Mouse (Mus musculus): ENCODE data around the gene Spcs1. TPM values are rescaled to one million over a fixed set of nuclear protein-coding genes. Genes with fewer than 3 reads are reported as not detected.

Gene Spcs1
- polyA plus RNA-seq, 1 experiment from 2014 or later: 355 TPM

DNA sequence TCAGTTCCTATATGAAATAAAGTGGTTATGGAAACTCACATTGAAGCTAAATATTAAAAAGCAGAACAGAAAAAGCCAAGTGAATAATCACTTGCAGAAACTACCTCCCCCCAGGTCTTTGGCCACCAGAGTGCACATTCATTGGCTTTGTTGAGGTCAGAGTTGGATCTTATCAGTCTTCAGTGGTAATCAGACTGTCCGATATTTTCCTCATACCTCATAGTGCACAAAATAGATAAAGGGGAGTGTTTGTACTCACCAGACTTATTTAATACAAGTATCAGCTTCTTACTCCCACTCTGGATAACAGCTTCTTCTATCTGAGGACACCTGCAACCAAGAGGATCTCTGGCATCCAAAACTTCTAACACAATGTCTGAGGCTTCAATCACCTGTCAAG, 14.6 kb upstream of the Spcs1 start:
- no peak overlapping the region for H3K27ac ChIP-seq (ENCODE audit: low read depth, low read length)
- no peak overlapping the region for H3K4me3 ChIP-seq (ENCODE audit: low read length)
- peaks cover 18% of the 10 kb centered on the region for H3K4me1 ChIP-seq (ENCODE audit: control insufficient read depth, insufficient read depth, low read depth, low read length)
- no peak overlapping the region for H3K4me2 ChIP-seq (ENCODE audit: low read length)
- no peaks in the 10 kb centered on the region for H3K27me3 ChIP-seq (replicated peaks; ENCODE audit: control insufficient read depth, insufficient read depth, low read length)
- WGBS: 91% methylated on average over 1 of the region's 1 CpGs
- H3K9ac ChIP-seq (ENCODE audit: low read depth, low read length): no peak overlapping the region
- ATAC-seq: no peak
- H3K36me3 ChIP-seq (ENCODE audit: control insufficient read depth, insufficient read depth, low read length): peaks cover 42% of the 10 kb centered on the region
- no peaks in the 10 kb centered on the region for H3K9me3 ChIP-seq (ENCODE audit: control insufficient read depth, low read length)

DNA sequence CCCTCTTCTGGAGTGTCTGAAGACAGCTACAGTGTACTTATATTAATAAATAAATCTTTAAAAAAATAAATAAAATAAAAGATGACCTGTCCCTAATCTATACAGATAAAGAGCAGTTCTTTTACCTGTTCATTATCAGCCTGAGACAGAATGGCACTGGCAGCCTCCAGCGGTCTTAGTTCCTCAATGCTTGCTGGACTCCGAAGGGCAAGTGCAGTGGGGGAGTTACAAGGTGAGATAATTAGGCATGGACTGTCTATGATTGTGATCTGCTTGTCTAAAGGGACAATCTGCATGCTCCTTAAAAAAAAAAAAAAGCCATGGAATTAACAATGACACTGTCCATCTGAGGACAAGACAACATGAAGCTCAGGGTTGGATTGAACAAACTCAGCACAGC, 12.5 kb upstream of the Spcs1 start:
- Histone ChIP-seq H3K27ac (ENCODE audit: low read depth, low read length) (no peak overlapping the region), H3K4me2 (ENCODE audit: low read length) (no peak overlapping the region), H3K4me3 (ENCODE audit: low read length) (no peak overlapping the region), H3K4me1 (ENCODE audit: control insufficient read depth, insufficient read depth, low read depth, low read length) (peaks cover 8% of the 10 kb centered on the region), H3K9me3 (ENCODE audit: control insufficient read depth, low read length) (no peaks in the 10 kb centered on the region), H3K27me3 (replicated peaks; ENCODE audit: control insufficient read depth, insufficient read depth, low read length) (no peaks in the 10 kb centered on the region), H3K36me3 (ENCODE audit: control insufficient read depth, insufficient read depth, low read length) (peaks cover 54% of the 10 kb centered on the region), H3K9ac (ENCODE audit: low read depth, low read length) (no peak overlapping the region)
- no peak for ATAC-seq
- 93% methylated on average over 2 of the region's 2 CpGs for WGBS

DNA sequence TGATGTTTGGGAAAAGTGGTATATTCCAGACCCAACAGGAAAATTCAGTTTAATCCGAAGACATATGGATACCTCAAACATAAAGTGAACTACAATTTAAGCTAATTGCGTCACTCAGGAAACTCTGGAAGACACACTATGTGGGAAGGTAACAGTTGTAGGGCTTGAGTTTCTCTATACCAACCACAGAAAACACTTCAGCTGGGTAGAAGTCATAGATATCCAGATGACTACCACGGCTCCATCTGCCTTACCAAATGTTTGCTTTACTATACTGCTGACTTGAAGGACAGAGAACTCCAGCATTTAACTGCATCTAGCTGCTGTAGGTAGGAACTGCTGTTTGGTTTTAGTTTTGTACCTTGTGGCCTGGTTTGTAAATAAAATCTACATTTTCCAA, 10.1 kb upstream of the Spcs1 start:
- no peak overlapping the region for H3K4me3 ChIP-seq (ENCODE audit: low read length)
- no peak for ATAC-seq
- no peaks in the 10 kb centered on the region for H3K27me3 ChIP-seq (replicated peaks; ENCODE audit: control insufficient read depth, insufficient read depth, low read length)
- H3K27ac ChIP-seq (ENCODE audit: low read depth, low read length): no peak overlapping the region
- H3K9me3 ChIP-seq (ENCODE audit: control insufficient read depth, low read length): no peaks in the 10 kb centered on the region
- WGBS: 94% methylated on average over 3 of the region's 3 CpGs
- no peak overlapping the region for H3K4me2 ChIP-seq (ENCODE audit: low read length)
- no peaks in the 10 kb centered on the region for H3K4me1 ChIP-seq (ENCODE audit: control insufficient read depth, insufficient read depth, low read depth, low read length)
- no peak overlapping the region for H3K9ac ChIP-seq (ENCODE audit: low read depth, low read length)
- H3K36me3 ChIP-seq (ENCODE audit: control insufficient read depth, insufficient read depth, low read length): peaks cover 62% of the 10 kb centered on the region

DNA sequence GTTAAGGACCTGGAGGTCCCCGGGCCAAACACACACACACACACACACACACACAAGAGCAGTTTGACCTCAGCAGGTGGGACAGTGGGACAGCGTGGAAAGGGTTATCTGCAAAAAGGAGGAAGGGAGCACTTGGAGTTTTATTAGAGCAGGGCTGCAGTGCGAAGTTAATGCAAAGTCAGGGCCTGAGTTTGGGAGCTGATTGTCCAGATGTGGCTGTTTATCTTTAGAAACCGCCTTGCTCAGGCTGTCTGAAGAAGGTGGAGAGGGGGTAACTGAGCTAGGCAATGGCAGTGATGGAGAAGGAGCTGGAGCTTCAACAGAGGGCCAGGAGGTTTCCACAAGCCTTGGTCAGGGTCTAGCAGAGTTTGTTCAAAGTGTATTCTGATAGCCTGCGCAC, 5.3 kb upstream of the Spcs1 start:
- Histone ChIP-seq H3K9me3 (ENCODE audit: control insufficient read depth, low read length) (no peaks in the 10 kb centered on the region), H3K4me2 (ENCODE audit: low read length) (no peak overlapping the region), H3K4me1 (ENCODE audit: control insufficient read depth, insufficient read depth, low read depth, low read length) (peaks cover 8% of the 10 kb centered on the region), H3K4me3 (ENCODE audit: low read length) (no peak overlapping the region), H3K27ac (ENCODE audit: low read depth, low read length) (no peak overlapping the region), H3K36me3 (ENCODE audit: control insufficient read depth, insufficient read depth, low read length) (peaks cover 30% of the 10 kb centered on the region), H3K9ac (ENCODE audit: low read depth, low read length) (no peak overlapping the region), H3K27me3 (replicated peaks; ENCODE audit: control insufficient read depth, insufficient read depth, low read length) (no peaks in the 10 kb centered on the region)
- WGBS: 89% methylated on average over 5 of the region's 5 CpGs
- ATAC-seq: no peak

DNA sequence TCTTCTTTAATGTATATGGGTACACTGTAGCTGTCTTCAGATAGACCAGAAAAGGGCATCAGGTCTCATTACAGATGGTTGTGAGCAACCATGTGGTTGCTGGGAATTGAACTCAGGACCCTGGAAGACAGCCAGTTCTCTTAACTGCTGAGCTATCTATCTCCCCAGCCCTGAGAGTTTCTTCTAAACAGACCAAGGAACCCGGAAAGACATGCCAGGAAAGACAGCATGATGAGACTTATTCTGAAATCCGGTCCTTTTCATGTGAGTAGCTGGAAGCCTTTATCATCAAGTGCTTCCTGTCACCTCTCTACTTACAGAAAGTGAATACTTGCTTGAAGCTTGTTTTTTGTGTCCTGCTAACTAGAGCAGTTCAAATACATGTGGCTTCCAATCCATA, 3.1 kb upstream of the Spcs1 start:
- H3K9ac ChIP-seq (ENCODE audit: low read depth, low read length): no peak overlapping the region
- no peaks in the 10 kb centered on the region for H3K27me3 ChIP-seq (replicated peaks; ENCODE audit: control insufficient read depth, insufficient read depth, low read length)
- peaks cover 15% of the 10 kb centered on the region for H3K4me1 ChIP-seq (ENCODE audit: control insufficient read depth, insufficient read depth, low read depth, low read length)
- H3K27ac ChIP-seq (ENCODE audit: low read depth, low read length): no peak overlapping the region
- H3K36me3 ChIP-seq (ENCODE audit: control insufficient read depth, insufficient read depth, low read length): peaks cover 11% of the 10 kb centered on the region
- WGBS: 92% methylated on average over 2 of the region's 2 CpGs
- no peak overlapping the region for H3K4me2 ChIP-seq (ENCODE audit: low read length)
- no peaks in the 10 kb centered on the region for H3K9me3 ChIP-seq (ENCODE audit: control insufficient read depth, low read length)
- H3K4me3 ChIP-seq (ENCODE audit: low read length): no peak overlapping the region
- no peak for ATAC-seq

DNA sequence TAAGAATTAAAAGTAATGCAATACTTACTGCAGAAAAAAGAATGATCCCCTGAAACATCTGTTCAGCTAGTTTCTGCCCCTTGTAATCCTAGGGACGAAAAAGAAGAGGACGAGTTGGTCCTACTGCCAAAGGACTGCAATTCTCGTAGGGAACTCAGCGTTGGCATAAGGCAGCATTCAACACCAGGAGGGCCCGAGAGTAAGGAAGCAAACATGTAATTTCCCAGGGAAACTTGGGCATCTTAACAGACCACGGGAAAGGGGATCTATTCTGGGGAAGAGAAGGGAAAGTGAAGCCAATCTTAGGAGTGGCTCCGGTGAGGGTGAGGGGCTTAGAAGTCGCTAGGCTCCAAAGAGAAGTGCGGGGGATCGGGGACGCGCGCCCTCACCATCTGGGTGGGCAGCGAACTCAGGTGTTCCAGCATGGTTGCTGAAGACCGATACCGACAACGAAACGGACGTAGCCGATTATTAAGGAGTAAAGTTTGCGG, 611 bp downstream of the Spcs1 start:
- ATAC-seq: peak; percentile 24; the same call in 1 of the 2 replicates
- no peaks in the 10 kb centered on the region for H3K27me3 ChIP-seq (replicated peaks; ENCODE audit: control insufficient read depth, insufficient read depth, low read length)
- no peaks in the 10 kb centered on the region for H3K36me3 ChIP-seq (ENCODE audit: control insufficient read depth, insufficient read depth, low read length)
- peak overlapping the region; percentile 96 for H3K27ac ChIP-seq (ENCODE audit: low read depth, low read length)
- peaks cover 15% of the 10 kb centered on the region for H3K4me1 ChIP-seq (ENCODE audit: control insufficient read depth, insufficient read depth, low read depth, low read length)
- WGBS: under 1% methylated on average over 21 of the region's 21 CpGs
- peak overlapping the region; percentile 96 for H3K4me3 ChIP-seq (ENCODE audit: low read length)
- H3K9ac ChIP-seq (ENCODE audit: low read depth, low read length): peak overlapping the region; percentile 99
- no peaks in the 10 kb centered on the region for H3K9me3 ChIP-seq (ENCODE audit: control insufficient read depth, low read length)
- H3K4me2 ChIP-seq (ENCODE audit: low read length): peak overlapping the region; percentile 82

DNA sequence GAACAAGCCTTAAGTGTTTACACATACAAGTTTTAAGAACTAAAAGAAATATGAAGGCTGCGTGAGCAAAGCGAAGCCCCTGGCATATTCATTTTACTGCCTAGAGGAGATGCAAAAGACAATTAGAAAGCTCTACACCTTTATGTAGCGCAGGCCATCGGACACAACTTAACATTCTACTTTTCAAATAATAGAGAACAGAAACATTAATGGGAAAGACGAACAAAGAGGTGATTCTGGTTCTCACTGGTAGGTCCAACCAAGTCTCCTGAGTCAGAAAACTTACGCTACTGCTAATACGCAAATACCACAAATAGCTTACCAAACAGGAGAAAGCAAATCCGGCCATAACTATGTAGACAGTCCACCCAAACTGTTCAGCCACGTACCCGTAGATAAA, 1.1 kb downstream of the Spcs1 start:
- Histone ChIP-seq H3K36me3 (ENCODE audit: control insufficient read depth, insufficient read depth, low read length) (no peaks in the 10 kb centered on the region), H3K27ac (ENCODE audit: low read depth, low read length) (no peak overlapping the region), H3K27me3 (replicated peaks; ENCODE audit: control insufficient read depth, insufficient read depth, low read length) (no peaks in the 10 kb centered on the region), H3K9me3 (ENCODE audit: control insufficient read depth, low read length) (no peaks in the 10 kb centered on the region), H3K4me3 (ENCODE audit: low read length) (peak overlapping the region; percentile 96), H3K4me2 (ENCODE audit: low read length) (peak overlapping the region; percentile 82), H3K9ac (ENCODE audit: low read depth, low read length) (peak overlapping the region; percentile 99), H3K4me1 (ENCODE audit: control insufficient read depth, insufficient read depth, low read depth, low read length) (peaks cover 15% of the 10 kb centered on the region)
- WGBS: 67% methylated on average over 10 of the region's 10 CpGs
- ATAC-seq: no peak

DNA sequence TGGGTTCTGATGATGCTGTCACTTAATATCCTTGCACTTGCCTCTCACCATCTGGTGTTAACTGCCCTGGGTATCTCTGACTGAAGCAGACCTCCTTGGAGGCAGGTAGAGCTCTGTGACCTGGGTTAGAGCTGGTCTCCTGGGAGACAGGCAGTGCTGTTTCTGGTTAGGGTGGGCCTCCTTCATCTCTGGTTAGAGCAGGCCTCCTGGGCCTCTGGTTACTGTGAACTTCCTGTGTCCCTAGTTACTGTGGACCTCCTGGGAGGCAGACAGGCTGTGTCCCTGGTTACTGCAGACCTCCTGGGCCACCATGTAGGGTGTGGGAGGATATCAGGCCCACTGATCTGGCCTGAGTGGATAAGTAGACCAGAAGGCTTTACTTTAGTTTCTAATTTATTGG, 5.1 kb downstream of the Spcs1 start:
- Histone ChIP-seq H3K27ac (ENCODE audit: low read depth, low read length) (no peak overlapping the region), H3K4me1 (ENCODE audit: control insufficient read depth, insufficient read depth, low read depth, low read length) (peaks cover 7% of the 10 kb centered on the region), H3K9me3 (ENCODE audit: control insufficient read depth, low read length) (no peaks in the 10 kb centered on the region), H3K36me3 (ENCODE audit: control insufficient read depth, insufficient read depth, low read length) (no peaks in the 10 kb centered on the region), H3K9ac (ENCODE audit: low read depth, low read length) (no peak overlapping the region), H3K4me3 (ENCODE audit: low read length) (no peak overlapping the region), H3K27me3 (replicated peaks; ENCODE audit: control insufficient read depth, insufficient read depth, low read length) (no peaks in the 10 kb centered on the region), H3K4me2 (ENCODE audit: low read length) (no peak overlapping the region)
- no peak for ATAC-seq

DNA sequence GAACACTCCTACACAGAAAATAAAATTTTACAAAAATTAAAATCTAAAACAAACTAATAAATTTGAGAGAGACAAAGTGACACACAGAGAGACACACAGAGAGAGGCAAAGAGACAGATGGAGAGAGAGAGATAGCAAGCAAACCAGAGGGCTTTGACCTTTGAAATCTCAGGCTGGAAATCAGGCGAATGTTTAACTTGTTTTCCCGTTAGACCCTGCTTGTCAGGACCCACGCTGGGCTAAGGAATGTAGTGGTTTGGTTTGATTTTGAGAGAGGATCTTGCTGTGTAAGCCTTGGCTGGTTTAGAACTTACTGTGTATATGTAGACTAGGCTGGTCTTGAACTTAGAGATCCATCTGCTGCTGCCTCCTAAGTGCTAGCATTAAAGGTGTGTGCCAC, 25.2 kb downstream of the Spcs1 start:
- Histone ChIP-seq H3K9ac (ENCODE audit: low read depth, low read length) (no peak overlapping the region), H3K4me2 (ENCODE audit: low read length) (no peak overlapping the region), H3K4me1 (ENCODE audit: control insufficient read depth, insufficient read depth, low read depth, low read length) (no peaks in the 10 kb centered on the region), H3K27ac (ENCODE audit: low read depth, low read length) (no peak overlapping the region), H3K36me3 (ENCODE audit: control insufficient read depth, insufficient read depth, low read length) (peaks cover 13% of the 10 kb centered on the region), H3K27me3 (replicated peaks; ENCODE audit: control insufficient read depth, insufficient read depth, low read length) (no peaks in the 10 kb centered on the region), H3K4me3 (ENCODE audit: low read length) (no peak overlapping the region), H3K9me3 (ENCODE audit: control insufficient read depth, low read length) (no peaks in the 10 kb centered on the region)
- WGBS: 90% methylated on average over 3 of the region's 3 CpGs
- ATAC-seq: no peak

DNA sequence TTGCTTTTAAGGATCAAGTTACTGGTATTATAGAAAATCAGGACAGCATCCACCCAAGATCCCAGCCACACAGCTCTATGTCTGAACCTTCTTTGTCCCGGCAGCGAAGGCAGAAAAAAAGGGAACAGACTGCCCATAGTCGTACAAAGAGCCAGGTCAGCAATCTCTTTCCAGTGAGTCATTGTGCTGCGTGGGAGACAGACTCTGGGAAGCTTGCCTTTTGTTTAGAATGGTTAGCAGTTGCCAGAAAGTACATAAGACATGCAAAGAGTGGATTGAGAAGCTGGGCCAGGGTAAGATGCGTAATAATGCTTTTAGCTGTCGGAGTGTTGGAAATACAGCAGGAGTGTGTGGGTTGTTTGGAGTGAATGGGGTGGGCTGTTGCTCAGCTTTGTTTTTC, 27.3 kb downstream of the Spcs1 start:
- Histone ChIP-seq H3K9me3 (ENCODE audit: control insufficient read depth, low read length) (no peaks in the 10 kb centered on the region), H3K4me2 (ENCODE audit: low read length) (no peak overlapping the region), H3K36me3 (ENCODE audit: control insufficient read depth, insufficient read depth, low read length) (peaks cover 13% of the 10 kb centered on the region), H3K27ac (ENCODE audit: low read depth, low read length) (0 out of 2 replicates have a peak overlapping the region, but pooled peaks have one; percentile 23), H3K27me3 (replicated peaks; ENCODE audit: control insufficient read depth, insufficient read depth, low read length) (no peaks in the 10 kb centered on the region), H3K9ac (ENCODE audit: low read depth, low read length) (no peak overlapping the region), H3K4me1 (ENCODE audit: control insufficient read depth, insufficient read depth, low read depth, low read length) (no peaks in the 10 kb centered on the region), H3K4me3 (ENCODE audit: low read length) (no peak overlapping the region)
- ATAC-seq: peak; percentile 78
- 45% methylated on average over 6 of the region's 6 CpGs for WGBS

All from hindbrain, embryonic 16.5 days (tissue).